Mouse (Mus musculus) adrenal gland, postnatal 25 days (tissue): Measurements from ENCODE around the gene Gm11096. TPM values are rescaled to one million over a fixed set of nuclear protein-coding genes. Genes with fewer than 3 reads are reported as not detected.

ENCODE experiments used
- DNase-seq: peaks from one replicate; pipeline ENCODE4 v3.0.0; 2021; ENCODE audit warnings: mixed read lengths
- long read RNA-seq: library from polyadenylated mRNA; stranded (forward); transcript quantifications from one replicate; pipeline ENCODE4 v2.0.0, GENCODE M21; 2021
- total RNA-seq: library from RNA; stranded (reverse); gene quantifications from 2 replicates; pipeline ENCODE4 v1.2.3, GENCODE M21; 2021

Gm11096 gene
- total RNA-seq, result not detected in 2 replicates
- long read RNA-seq, result 0 reads

- no peak for DNase-seq
Observed at GRCm38 (mm10) chr17:81441463-81441862, at the start of gene Gm11096. Gene Gm11096, plus strand, starts transcription at chr17:81441763.

- DNase-seq, result no peak
Observed at GRCm38 (mm10) chr17:81393040-81393439, 48.5 kb upstream of the Gm11096 start.

DNA sequence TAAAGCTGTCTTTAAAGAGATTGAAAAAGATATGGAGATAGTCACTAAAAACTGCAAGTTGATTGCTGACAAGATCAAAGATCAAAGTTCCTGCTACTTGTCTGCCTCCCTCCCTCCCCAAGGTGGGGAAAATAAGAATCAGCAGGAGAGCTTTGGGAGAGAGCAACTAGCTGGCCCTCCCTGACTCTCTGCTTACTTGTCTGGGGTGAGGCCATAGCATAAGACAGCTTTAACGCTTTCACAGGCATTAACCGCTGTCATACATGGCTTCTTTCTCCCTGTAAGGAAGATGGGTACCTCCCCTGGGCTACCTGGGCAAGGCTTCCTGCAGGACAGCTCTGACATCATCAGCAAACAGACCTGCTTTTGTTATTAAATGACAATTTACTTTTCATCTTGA lies 47.4 kb upstream of the Gm11096 start:
- no peak for DNase-seq

DNA sequence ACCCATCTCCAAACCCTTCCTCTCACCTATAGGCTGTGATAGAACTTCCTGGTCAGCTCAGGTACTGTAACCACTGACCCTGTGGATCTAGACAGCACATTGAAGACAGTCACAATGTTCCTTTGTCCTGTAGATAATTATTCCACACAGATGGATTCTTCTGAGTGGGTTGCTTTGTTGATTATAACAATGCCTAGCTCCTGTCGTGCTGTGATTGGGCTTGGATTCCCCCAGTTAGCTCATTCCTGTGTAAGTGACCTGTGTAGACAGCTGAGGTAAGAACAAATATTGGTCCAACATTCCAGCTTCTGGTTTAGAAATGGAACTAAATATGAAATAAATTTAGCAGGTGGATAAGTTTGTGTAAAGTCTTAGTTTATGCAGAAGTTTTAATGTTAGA lies 44.1 kb upstream of the Gm11096 start:
- no peak for DNase-seq

DNA sequence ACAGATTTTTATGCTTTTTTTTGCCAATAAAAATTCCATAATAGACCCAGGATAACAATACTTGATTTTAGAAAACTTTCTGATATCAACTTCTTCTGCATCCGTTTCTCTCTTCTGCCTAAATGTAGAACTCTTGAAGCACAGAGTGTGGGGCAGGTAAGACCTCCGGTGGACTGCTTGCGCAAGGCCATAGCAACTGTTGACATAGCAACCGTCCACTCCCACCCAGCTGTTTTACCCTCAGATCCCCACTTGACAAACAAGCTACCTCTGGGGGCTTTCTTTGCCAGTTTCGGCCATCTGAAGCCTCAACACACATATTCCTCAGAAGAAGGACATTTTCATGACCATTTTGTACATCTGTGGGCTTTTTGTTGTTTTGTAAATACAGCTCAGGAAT lies 41.2 kb upstream of the Gm11096 start:
- no peak for DNase-seq

GRCm38 (mm10) chr17:81402636-81403035 lies 38.9 kb upstream of the Gm11096 start:
- peak; percentile 69 for DNase-seq

DNA sequence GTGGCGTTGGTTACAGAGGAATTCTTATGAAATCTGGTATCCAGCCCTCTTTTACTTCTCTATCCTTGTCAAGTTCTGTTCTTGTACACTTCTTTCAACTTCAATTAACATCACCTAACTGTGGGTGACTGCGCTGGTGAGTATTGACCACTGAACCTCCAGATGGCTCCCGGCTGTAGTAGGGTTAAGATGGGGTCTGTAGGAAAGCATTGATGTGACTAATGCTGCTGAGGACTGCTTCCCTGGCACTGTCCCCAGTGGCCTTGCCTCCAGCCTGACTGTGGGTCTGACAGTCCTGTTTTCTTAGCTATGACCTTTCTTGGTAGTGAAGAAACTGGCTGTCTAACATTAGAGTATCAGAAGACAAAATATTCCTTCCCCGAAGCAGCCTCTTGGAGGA lies 38.4 kb upstream of the Gm11096 start:
- DNase-seq, result peak; percentile 71

DNA sequence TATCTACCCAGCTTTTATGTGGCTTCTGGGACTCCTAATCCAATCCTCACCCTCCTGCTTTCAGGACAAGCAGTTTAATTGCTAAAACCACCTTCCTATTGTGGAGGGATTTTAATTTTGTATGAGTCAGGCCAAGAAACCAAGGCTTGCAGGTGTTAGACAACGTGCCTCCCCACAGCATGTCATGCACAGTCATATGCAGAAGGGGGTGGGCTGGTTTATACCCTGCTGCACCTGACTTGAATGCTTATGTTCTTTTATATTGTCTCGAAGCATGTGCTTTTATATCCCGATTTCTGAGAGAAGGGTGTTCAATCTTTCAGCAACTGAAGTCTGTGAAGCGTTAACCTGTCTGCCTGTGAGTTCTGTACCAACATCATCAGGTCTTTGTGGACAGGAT lies 37.3 kb upstream of the Gm11096 start:
- DNase-seq, result no peak

DNA sequence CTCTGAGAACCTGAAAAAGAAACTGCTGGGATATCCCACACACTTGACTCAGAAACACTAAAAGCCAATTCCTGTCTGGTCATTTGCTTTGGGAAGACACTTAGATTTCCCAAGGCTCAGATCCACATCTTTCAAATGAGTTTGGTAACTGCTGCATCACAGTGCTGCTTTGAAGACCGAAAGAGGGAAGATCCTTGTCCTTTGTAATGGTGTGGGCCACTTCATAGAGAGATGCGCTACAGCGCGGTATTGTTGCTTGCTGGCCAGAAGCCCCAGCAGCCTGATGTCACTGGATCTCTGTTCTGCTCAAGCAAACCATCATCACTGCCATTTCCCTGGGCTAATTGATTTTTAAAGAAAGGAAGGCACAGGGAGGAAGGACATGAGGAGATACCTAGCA lies 28.8 kb upstream of the Gm11096 start:
- DNase-seq, result no peak

DNA sequence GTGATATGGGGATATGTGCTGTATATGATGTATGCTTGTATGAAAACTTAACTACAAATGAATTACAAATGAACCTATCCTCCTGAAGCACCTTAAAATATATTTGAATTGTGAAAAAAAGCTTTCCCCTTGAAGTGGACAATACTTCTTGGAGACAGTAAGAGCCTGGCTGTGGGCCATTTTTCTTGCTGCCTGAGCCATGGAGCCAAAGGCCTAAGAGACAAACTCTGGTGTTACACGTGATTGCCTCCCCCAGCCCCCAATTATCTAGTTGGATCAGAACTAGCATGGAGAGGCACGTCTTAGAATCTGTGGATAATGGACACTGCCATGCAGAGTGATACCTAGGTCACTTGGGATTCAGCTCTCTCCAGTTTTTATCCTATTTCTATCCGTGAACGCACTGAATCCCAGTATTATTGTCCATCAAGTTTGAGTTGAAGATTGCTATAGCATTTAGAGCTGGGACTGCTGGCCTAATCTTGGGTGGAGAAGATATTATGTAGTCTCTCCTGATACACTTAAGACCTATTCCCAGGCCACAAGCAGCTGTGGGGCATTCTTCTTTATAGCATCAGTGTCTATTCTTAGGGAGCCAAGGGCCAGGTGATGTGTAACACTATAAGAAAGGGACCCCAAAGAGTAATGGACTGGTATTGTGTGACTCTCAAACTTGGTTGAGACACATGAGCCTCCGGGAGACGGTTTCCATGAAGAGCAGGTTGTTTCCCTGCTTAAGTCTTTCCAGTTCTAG lies 25.0 kb upstream of the Gm11096 start:
- DNase-seq, result no peak

- no peak for DNase-seq
Observed at GRCm38 (mm10) chr17:81419802-81420459, 21.6 kb upstream of the Gm11096 start.

- no peak for DNase-seq
Observed at GRCm38 (mm10) chr17:81424256-81424912, 17.2 kb upstream of the Gm11096 start.

- no peak for DNase-seq
Observed at GRCm38 (mm10) chr17:81427245-81427644, 14.3 kb upstream of the Gm11096 start.

DNA sequence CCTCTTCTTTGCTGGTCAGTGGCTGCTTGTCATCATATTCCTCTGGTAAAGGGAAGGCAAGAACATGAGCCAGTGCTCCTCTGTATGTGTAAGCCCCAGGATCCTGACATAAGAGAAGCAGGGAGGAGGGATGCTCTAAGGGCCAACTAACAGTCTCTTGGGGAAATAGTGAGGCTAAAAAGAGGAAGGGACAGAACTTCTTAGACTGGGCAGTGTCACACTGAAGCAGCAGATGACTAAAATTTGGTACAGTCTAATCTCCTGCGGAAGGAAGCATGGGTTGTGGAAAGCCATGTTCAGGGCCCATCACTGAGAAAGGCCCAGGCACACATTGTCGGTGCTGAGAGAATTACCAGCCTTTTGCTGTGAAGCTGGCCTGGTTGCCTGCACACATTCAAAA lies 8.8 kb upstream of the Gm11096 start:
- no peak for DNase-seq

DNA sequence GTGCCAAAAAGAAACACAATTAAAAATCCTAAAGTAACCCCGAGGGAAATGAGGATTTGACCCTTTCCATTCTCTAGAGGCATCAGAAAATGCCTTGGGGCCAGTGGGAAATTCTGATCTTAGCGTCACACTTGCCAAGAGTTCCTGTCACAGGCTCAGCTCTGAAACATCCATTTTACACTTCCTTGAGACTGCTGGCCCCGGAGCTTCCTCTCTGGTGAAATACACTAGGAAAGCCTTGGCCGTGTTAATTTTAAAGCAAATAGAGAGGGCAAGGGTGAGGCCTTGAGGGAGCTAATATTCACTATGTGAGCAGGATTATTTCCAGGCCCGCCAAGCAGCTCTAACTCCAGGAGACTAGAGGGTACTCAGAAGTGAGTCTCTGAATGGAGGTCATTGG lies 8.4 kb upstream of the Gm11096 start:
- DNase-seq, result no peak

DNA sequence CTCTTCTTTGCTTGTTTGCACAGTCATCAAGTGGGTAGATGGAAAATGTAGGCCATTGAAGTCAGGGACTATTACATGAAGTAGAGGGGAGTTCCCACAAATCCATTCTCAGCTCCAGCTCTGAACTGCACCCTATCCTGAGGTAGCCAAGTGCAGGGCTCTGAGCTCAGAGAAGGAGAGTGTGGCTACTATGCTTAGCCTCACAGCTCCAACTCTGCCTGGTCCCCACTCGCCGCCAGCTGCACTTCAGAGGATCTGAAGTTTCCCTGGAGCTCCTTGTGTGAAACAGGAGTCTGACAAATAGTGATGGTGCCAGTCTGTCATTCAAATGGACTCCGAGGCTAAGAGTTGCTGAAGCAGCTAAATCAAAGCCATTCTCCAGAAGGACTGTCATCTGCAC lies 13.7 kb downstream of the Gm11096 start:
- no peak for DNase-seq

- no peak for DNase-seq
Observed at GRCm38 (mm10) chr17:81455977-81456376, 14.4 kb downstream of the Gm11096 start.

GRCm38 (mm10) chr17:81459379-81459778 lies 17.8 kb downstream of the Gm11096 start:
- no peak for DNase-seq

DNA sequence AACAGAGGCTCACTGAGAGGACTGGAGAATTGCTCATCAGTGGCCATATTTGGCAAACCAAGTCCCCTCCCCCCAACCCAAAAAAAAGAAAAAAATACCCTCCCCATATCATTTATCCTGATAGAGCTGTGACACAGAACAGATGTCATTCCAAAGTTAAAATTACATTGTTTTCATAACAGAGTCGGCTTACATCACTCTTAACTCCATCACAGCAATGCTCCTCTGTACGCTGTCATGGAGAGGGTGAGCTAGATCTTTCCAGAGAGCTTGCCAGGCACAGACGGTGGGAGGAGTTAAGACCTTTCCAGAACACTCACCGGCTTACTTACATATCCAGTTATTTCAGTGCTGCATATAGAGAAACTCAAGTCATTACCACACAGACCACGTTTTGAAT lies 27.4 kb downstream of the Gm11096 start:
- DNase-seq, result no peak

DNA sequence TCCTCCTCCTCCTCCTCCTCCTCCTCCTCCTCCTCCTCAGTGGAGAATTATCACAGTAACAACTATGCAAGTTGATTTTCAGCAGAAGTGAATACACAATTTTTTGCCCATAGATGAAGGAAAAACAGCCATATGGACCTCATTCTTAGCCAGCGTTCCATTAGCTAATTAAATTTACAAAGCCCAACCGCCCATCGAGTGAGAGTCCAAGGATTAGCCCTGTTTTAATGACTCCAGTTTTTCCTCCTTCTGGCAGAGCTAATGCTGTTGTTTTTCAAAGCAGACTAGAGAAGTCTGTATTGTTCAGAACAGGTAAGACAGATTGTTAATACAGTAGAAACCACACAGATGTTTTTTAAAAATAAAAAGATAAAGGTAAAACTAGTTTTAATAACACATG lies 31.8 kb downstream of the Gm11096 start:
- DNase-seq, result no peak

DNA sequence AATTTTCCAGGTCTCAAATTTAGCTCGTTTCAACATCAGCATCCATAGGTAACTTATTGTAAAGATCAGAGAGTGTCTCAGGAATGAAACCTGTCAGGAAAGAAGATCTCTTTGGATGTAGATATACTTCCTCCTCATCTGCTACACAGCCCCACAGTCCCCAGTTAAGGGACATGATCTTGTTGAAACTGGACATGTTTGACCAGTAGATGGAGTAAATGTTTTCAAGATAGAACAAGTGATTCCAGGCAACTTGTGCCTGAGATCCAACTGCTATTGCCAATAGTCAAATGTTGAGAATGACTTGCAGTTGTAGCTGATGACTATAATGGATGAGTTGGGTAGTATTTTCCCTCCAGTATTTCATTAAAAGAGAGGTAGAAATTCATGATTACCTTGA lies 35.9 kb downstream of the Gm11096 start:
- no peak for DNase-seq

GRCm38 (mm10) chr17:81479807-81480206 lies 38.2 kb downstream of the Gm11096 start:
- no peak for DNase-seq

- DNase-seq, result peak; percentile 92
Observed at GRCm38 (mm10) chr17:81480351-81481161, 39.0 kb downstream of the Gm11096 start.
